Mouse (Mus musculus) E14TG2a.4 (cell line): ENCODE results near the gene Nhlrc4.

Experiments used
- CTCF ChIP-seq: conservative IDR thresholded peaks from 2 replicates; pipeline ENCODE4 v1.5.1; 2014; ENCODE audit warnings: low read length
- NANOG ChIP-seq: IDR thresholded peaks from 2 replicates; pipeline ENCODE4 v1.6.1; 2014; ENCODE audit warnings: borderline replicate concordance, low read length, mixed read lengths
- POU5F1 ChIP-seq: IDR thresholded peaks from 2 replicates; pipeline ENCODE4 v1.6.1; 2014; ENCODE audit warnings: low read length, borderline replicate concordance

DNA sequence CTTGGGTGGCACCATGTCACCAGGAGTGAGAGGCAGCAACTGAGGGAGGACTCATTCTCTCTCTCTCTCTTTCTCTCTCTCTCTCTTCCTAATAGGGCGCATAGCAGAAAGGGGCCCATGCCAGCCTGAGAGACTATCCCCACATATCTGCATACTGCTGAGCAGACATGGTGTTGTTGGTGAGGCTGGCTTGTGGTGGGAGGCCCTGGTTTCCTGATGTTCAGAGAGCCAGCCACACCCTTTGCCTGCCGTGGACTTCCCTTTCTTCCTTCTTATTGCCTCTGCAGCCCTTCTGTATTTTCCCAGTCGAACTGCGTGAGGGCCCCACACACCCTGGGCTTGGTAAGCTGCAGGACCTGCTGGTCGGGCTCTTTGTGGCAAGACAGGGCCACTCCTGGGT is 45.6 kb upstream of the Nhlrc4 start:
- TF ChIP-seq CTCF = no peak
- no peak for TF ChIP-seq POU5F1
- no peak for TF ChIP-seq NANOG
